Mouse (Mus musculus) adrenal gland, adult 8-10 months (tissue): Measurements from ENCODE around the gene Tas2r143. TPM values are rescaled to one million over a fixed set of nuclear protein-coding genes. Genes with fewer than 3 reads are reported as not detected.

Experiments
- DNase-seq: peaks from one replicate; pipeline ENCODE4 v3.0.0; 2022
- total RNA-seq, 4 experiments: library from RNA; stranded (reverse); gene quantifications; 2 replicates each; pipeline ENCODE4 v1.2.4; 2022

Tas2r143 gene
- total RNA-seq, 4 experiments from 2014 or later: 1.9 to 7.8 (median 3.5) TPM

DNA sequence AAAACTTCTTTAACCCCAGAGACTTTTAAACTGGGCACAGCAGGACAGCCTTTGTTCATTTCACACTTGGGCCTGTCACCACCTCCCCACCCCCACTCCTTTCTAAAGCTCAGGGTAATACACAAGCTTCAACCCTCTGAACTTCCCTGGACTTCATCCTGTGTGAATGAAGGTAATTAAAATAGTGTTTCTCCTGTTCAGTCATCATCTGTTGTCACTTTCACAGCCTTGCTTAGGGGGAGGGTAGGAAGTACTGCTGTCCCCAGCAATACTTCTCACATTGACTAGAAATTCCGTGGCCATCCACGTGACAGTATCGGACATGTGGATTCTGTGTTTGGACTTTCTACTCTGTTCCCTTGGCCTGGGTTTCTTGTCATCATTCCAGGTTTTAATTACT is 30.2 kb upstream of the Tas2r143 start:
- DNase-seq: no peak

DNA sequence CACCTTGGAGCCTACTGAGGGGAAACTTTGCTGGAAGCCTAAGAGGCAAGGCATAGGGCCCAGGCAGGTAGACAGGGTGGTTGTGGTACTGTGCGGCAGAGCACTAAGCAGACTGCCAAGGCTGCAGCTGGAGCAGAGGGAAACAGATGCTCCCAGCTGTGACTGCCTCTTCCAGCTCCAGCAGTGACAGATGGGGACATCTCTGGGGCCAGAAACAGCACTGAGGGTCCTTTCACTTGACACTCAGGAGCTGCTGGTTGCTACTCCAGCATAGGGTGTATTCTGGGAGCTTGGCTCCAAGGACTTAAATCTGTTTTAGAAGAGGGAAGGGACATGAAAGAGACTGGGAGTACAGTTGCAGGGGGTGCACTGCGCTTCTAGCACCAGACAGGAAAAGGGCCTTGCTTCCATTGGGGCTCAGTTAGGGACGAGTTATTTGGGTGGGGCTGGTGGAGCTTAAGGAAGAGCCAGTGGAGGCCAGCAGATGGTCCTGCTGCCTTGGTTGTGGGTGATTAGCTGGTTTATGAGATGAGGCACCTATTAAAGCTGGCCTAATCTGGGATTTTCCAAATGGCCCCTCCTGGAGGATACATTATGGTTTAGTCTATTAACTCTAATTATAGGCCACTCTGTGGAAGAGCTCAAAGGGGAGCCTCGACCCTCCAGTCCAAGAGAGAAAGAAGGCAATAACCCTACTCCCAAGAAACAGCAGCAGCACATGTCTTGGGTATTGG is 29.2 kb upstream of the Tas2r143 start:
- no peak for DNase-seq

DNA sequence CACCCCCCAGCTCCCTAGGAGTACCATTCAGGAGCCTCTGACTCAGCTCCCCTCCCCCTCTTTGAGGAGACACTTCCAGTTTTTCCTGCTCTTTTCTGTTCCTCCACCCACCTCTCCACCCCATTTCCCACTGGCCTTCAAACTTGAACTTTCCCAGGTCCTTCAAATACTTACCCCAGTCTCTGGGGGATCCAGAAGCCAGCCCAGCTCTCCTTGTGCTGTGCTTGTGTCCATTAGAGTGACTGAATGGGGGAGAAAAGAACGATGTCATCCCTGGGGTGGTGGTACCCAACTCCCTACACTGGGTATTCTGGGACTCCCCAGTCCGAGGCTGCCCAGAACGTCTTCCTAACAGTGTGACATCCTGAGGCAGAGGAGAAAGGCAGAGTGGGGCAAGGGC is 28.0 kb upstream of the Tas2r143 start:
- no peak for DNase-seq

- no peak for DNase-seq
Observed at GRCm38 (mm10) chr6:42372421-42372815, 27.6 kb upstream of the Tas2r143 start.

- DNase-seq: no peak
Observed at GRCm38 (mm10) chr6:42372816-42373547, 27.1 kb upstream of the Tas2r143 start, which contains the start of gene Epha1. Gene Epha1, minus strand, starts transcription at chr6:42373268.

- no peak for DNase-seq
Observed at GRCm38 (mm10) chr6:42373669-42374430, 26.2 kb upstream of the Tas2r143 start.

DNA sequence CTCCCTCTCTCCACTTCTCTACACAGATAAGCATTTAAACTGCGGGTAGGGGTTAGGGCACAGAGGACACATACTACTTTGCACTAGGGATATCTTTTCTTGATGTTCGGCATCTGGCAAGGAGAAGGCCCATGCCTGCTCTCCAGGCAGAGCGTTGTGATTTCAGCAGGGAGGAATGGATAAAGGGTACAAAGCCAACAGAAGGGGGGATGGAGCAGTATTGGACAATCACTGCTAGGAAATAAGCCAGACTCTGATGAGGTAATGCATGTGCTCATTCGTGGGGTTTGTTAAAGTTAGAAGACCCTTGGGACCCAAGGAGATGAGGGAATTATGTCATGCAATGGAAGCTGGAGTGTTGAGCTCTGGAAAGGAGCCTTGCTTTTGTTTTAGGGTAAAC is 25.3 kb upstream of the Tas2r143 start:
- DNase-seq: no peak

DNA sequence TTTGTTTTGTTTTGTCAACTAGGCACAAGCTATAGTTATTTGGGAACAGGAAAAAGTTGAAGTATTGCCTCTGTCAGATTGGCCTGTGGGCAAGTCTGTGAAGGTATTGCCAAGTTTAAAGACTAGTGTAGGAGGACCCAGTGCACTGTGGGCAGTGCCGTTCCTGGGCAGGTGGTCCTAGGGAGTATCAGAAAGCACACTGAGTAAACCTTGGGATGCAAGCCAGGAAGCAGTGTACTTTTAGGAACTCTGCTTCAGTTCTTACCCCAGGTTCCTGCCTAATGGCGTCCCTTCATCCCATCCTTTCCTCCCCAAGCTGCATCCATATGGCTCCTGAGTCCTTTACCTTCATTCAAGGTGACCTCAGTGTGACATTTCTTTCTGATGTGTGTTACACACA is 24.9 kb upstream of the Tas2r143 start:
- no peak for DNase-seq

- DNase-seq: no peak
Observed at GRCm38 (mm10) chr6:42376016-42376415, 24.0 kb upstream of the Tas2r143 start.

- DNase-seq: no peak
Observed at GRCm38 (mm10) chr6:42376504-42377019, 23.5 kb upstream of the Tas2r143 start.

GRCm38 (mm10) chr6:42377280-42377679 is 22.8 kb upstream of the Tas2r143 start:
- no peak for DNase-seq

GRCm38 (mm10) chr6:42379551-42379950 is 20.5 kb upstream of the Tas2r143 start:
- DNase-seq: no peak

GRCm38 (mm10) chr6:42380416-42381144 is 19.5 kb upstream of the Tas2r143 start:
- no peak for DNase-seq

- no peak for DNase-seq
Observed at GRCm38 (mm10) chr6:42381221-42381620, 18.8 kb upstream of the Tas2r143 start.

DNA sequence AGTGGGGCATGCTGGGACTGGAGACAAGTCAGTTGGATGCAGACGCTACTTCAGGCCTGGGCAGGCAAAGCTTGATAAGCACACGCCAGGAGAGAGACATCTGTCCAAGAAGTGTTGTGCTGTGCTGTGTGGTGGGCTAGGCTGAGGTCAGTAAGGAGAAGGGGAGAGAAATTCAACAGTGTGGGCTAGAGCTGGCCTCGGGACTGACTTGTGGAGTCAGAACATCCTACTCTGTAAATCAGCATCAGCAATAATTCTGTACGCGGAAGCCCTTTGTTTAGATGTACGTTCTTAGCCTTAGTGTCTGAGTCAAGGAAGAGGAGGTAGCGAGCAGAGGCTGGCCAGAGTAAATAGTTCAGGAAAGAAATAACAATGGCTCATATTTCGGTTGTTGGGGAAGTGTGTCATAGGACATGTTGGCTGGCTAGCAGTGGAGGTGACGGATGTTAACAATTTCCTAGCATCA is 18.1 kb upstream of the Tas2r143 start:
- DNase-seq: no peak

DNA sequence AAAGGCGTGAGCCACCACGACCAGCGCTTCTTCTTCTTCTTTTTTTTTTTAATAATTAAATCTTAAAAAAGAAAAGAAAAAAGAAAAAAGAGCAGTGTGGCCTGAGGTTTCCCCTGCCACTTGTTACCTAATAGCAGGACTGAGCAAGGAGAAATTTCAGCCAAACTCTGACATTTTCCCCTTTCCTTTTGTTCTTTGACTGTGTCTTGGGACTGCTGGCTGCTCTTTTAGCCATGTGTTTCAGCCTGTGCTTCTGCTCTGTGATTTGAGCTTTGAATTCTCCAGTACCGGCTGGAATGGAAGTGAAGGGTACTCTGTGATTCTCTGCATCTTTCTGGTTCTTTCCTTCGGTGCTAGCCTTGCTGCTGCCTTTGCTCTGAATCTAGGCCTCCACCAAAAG is 16.7 kb upstream of the Tas2r143 start:
- no peak for DNase-seq

GRCm38 (mm10) chr6:42385635-42386034 is 14.4 kb upstream of the Tas2r143 start:
- no peak for DNase-seq

DNA sequence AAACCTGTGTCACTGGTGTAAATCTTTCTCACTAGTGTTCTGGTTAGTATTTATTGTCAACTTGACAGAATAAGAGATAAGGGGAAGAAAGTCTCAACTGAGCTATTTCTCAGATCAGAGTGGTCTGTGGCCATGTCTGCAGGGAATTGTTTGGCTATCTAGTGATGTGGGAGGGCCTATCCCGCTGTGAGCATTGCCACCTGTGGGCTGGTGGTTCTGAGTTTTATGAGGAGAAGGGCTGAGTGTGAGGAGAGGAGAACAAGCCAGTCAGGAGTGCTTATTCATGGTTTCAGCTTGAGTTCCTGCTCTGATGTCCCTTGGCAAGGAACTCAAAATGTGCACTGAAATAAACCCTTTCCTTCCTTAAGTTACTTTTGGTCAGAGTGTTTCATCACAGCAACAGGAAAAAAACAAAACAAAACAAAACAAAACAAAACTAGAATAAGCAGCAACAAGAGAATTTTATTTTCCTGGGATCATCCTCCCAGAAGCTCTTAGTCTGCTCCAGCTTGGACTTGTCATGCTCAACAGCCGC is 8.2 kb upstream of the Tas2r143 start:
- DNase-seq: no peak

GRCm38 (mm10) chr6:42395960-42396809 is 3.9 kb upstream of the Tas2r143 start:
- peak; percentile 96 for DNase-seq

DNA sequence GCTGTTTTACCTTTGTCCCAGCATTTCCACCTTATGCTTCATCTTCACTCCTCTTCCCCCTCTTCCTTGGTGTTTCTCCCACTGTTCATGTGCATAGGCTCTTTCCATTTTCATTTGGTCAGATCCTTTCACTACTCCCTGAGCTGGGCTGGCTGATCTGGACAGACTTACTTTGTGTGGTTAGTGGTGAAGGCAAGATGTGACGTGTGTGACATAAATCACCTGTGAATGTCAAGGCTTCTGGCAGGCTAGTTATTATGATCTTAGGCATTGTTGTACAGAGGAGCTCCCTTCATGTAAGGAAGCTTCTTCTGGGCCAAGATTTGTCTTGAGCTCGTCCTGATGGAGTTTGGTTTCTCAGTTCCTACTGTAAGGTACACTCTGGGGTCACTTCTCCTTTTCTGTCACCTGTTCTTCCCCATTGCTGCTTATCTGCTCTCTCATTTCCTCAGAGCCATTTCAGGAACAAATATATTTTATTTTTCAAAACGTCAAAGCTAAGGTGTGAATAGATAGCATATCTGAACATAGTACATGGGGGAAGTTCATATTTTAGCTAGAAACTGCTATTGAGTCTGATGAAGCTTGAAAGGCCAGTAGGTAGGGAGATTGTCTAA is 2.9 kb upstream of the Tas2r143 start:
- DNase-seq: peak; percentile 73
